Mouse (Mus musculus): ENCODE results near the gene Sema4c. TPM values are rescaled to one million over a fixed set of nuclear protein-coding genes. Genes with fewer than 3 reads are reported as not detected.
A peak's percentile ranks its signal among the peaks of the same experiment; 100 is the strongest.

Gene Sema4c
- polyA plus RNA-seq, 1 experiment from 2014 or later = 3.3 TPM

DNA sequence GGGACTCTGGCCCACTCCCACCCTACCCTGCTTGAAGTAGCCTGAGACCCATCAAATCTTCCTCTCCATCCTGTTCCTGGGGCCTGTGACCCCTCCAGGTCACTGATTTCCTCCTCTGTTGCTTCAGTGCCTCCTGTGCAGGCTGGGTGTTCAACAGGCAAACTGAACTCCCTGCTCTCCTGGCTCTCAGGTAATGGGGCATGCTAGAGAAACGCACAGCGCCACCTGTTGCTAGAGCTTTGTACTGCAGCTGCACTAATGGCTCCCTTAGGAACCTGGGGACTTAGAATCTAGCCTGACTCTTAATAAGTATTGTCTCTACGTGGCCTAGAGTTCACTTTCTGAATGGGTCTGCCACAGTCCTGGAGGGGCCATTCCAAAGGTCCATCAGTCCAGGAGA is 56.9 kb downstream of the Sema4c start:
- no peaks in the 10 kb centered on the region for H3K9me3 ChIP-seq (ENCODE audit: control insufficient read depth, low read length)
- H3K4me2 ChIP-seq (ENCODE audit: low read depth, low read length, severe bottlenecking) = no peak overlapping the region
- no peaks in the 10 kb centered on the region for H3K27me3 ChIP-seq (ENCODE audit: control insufficient read depth, insufficient read depth, low read length)
- 0 out of 2 replicates have a peak, but pooled peaks have one; percentile 24 for ATAC-seq (replicated peaks; ENCODE audit: low FRiP score)
- no peaks in the 10 kb centered on the region for H3K36me3 ChIP-seq (ENCODE audit: control insufficient read depth, insufficient read depth, low read length)
- H3K4me1 ChIP-seq (replicated peaks; ENCODE audit: control insufficient read depth, insufficient read depth, low read length) = no peaks in the 10 kb centered on the region
- no peak overlapping the region for H3K4me3 ChIP-seq (ENCODE audit: low read depth, low read length)
- no peak overlapping the region for H3K9ac ChIP-seq (ENCODE audit: low read length)
- peak; percentile 85 for DNase-seq (ENCODE audit: low spot score)
- WGBS = 5% methylated on average over 3 of the region's 3 CpGs
- no peak overlapping the region for H3K27ac ChIP-seq (ENCODE audit: low read depth, low read length)

Small RNA genes lying within 50 kb of the gene (microRNA-seq; reads per million reads assigned to microRNA genes)
- not detected for gene Gm47280 (ENCODE audit: insufficient number of aligned reads)

Other genes starting within 250 kb of the Sema4c start
- gene Kansl3, start 189.2 kb downstream of the Sema4c start, polyA plus RNA-seq (2014; fragmentation: Nextera tagmentation; extraction: Ambion mirVana) = 46.2 and 49.6 TPM in 2 replicates
- 1.4 and 1.9 TPM in 2 replicates for gene Fer1l5, start 186.1 kb downstream of the Sema4c start, polyA plus RNA-seq (2014; fragmentation: Nextera tagmentation; extraction: Ambion mirVana)
- gene Lman2l, start 113.1 kb downstream of the Sema4c start, polyA plus RNA-seq (2014; fragmentation: Nextera tagmentation; extraction: Ambion mirVana) = 37.4 and 40.9 TPM in 2 replicates
- 14.6 and 15.0 TPM in 2 replicates for gene Cnnm4, start 86.7 kb downstream of the Sema4c start, polyA plus RNA-seq (2014; fragmentation: Nextera tagmentation; extraction: Ambion mirVana)
- gene Cnnm3, start 46.5 kb downstream of the Sema4c start, polyA plus RNA-seq (2014; fragmentation: Nextera tagmentation; extraction: Ambion mirVana) = 6.8 and 7.4 TPM in 2 replicates
- 14.1 and 16.5 TPM in 2 replicates for gene Ankrd23, start 21.5 kb downstream of the Sema4c start, polyA plus RNA-seq (2014; fragmentation: Nextera tagmentation; extraction: Ambion mirVana)
- gene Gm42417, start 18.9 kb downstream of the Sema4c start, polyA plus RNA-seq (2014; fragmentation: Nextera tagmentation; extraction: Ambion mirVana) = not detected in 2 replicates
- 18.7 and 20.8 TPM in 2 replicates for gene Ankrd39, start 10.9 kb downstream of the Sema4c start, polyA plus RNA-seq (2014; fragmentation: Nextera tagmentation; extraction: Ambion mirVana)
- gene Fam178b, start 124.8 kb upstream of the Sema4c start, polyA plus RNA-seq (2014; fragmentation: Nextera tagmentation; extraction: Ambion mirVana) = 0.43 TPM in 1 of 2 replicates, not detected in the other
- gene Cox5b, start 133.1 kb upstream of the Sema4c start, polyA plus RNA-seq (2014; fragmentation: Nextera tagmentation; extraction: Ambion mirVana) = 437 and 453 TPM in 2 replicates
- gene 4933424G06Rik, start 151.8 kb upstream of the Sema4c start, polyA plus RNA-seq (2014; fragmentation: Nextera tagmentation; extraction: Ambion mirVana) = 0.17 TPM in 1 of 2 replicates, not detected in the other
- 104 and 113 TPM in 2 replicates for gene Actr1b, start 156.1 kb upstream of the Sema4c start, polyA plus RNA-seq (2014; fragmentation: Nextera tagmentation; extraction: Ambion mirVana)
- gene Zap70, start 203.4 kb upstream of the Sema4c start, polyA plus RNA-seq (2014; fragmentation: Nextera tagmentation; extraction: Ambion mirVana) = 0.37 and 0.44 TPM in 2 replicates